Mouse (Mus musculus) embryo, embryonic 10 days (tissue): ENCODE results near the gene Rbbp4.
"Not testable (repeated sequence)": the region's sequence is repeated elsewhere in the genome, so short reads cannot be mapped to it uniquely, and the experiment has no call there.

Experiments
- DNase-seq: peaks from one replicate; pipeline ENCODE4 v3.0.0-alpha.2; 2015; ENCODE audit warnings: low spot score

Rbbp4 gene

GRCm38 (mm10) chr4:129335216-129336074, at the start of gene Rbbp4, which contains the start of gene Zbtb8os:
Rbbp4 (minus strand) TSS chr4:129335370.
Zbtb8os (plus strand) TSS chr4:129335695.
- DNase-seq, result peak; percentile 99

GRCm38 (mm10) chr4:129384440-129384839, 49.3 kb upstream of the Rbbp4 start:
- no peak for DNase-seq

GRCm38 (mm10) chr4:129383586-129383985, 48.4 kb upstream of the Rbbp4 start:
- no peak for DNase-seq

- no peak for DNase-seq
Measured at GRCm38 (mm10) chr4:129382488-129382887, 47.3 kb upstream of the Rbbp4 start.

- no peak for DNase-seq
Measured at GRCm38 (mm10) chr4:129382029-129382428, 46.9 kb upstream of the Rbbp4 start.

GRCm38 (mm10) chr4:129381148-129381547, 46.0 kb upstream of the Rbbp4 start:
- no peak for DNase-seq

- no peak for DNase-seq
Measured at GRCm38 (mm10) chr4:129379805-129380204, 44.6 kb upstream of the Rbbp4 start.

GRCm38 (mm10) chr4:129377601-129378390, 42.6 kb upstream of the Rbbp4 start, which contains the start of gene Zbtb8a:
Zbtb8a (minus strand) TSS chr4:129378116.
- peak; percentile 64 for DNase-seq

GRCm38 (mm10) chr4:129376961-129377545, 41.9 kb upstream of the Rbbp4 start:
- peak; percentile 49 for DNase-seq

GRCm38 (mm10) chr4:129375821-129376220, 40.7 kb upstream of the Rbbp4 start:
- DNase-seq, result no peak

- DNase-seq, result no peak
Measured at GRCm38 (mm10) chr4:129375000-129375399, 39.8 kb upstream of the Rbbp4 start.

- DNase-seq, result no peak
Measured at GRCm38 (mm10) chr4:129374219-129374755, 39.1 kb upstream of the Rbbp4 start.

- no peak for DNase-seq
Measured at GRCm38 (mm10) chr4:129373202-129373976, 38.2 kb upstream of the Rbbp4 start.

- DNase-seq, result no peak
Measured at GRCm38 (mm10) chr4:129371391-129371790, 36.2 kb upstream of the Rbbp4 start.

GRCm38 (mm10) chr4:129365224-129365623, 30.1 kb upstream of the Rbbp4 start:
- DNase-seq, result no peak

- DNase-seq, result no peak
Measured at GRCm38 (mm10) chr4:129364379-129364778, 29.2 kb upstream of the Rbbp4 start.

GRCm38 (mm10) chr4:129363463-129363862, 28.3 kb upstream of the Rbbp4 start:
- DNase-seq, result no peak

- DNase-seq, result no peak
Measured at GRCm38 (mm10) chr4:129362771-129363170, 27.6 kb upstream of the Rbbp4 start.

GRCm38 (mm10) chr4:129362238-129362637, 27.1 kb upstream of the Rbbp4 start:
- not testable (repeated sequence) for DNase-seq

GRCm38 (mm10) chr4:129357613-129358163, 22.5 kb upstream of the Rbbp4 start:
- DNase-seq, result no peak

GRCm38 (mm10) chr4:129354236-129354635, 19.1 kb upstream of the Rbbp4 start:
- no peak for DNase-seq
